Mouse (Mus musculus) thymus, adult 18-20 months (tissue): ENCODE measurements around the gene Cmtm8.

Experiments
- DNase-seq, 2 experiments: peaks; one replicate each; pipeline ENCODE4 v3.0.0; 2022; ENCODE audit warnings: mixed read lengths in 2 of 2

Cmtm8 gene

GRCm38 (mm10) chr9:114785432-114786125 is 58.4 kb downstream of the Cmtm8 start:
- no peak for DNase-seq

- peak; percentile 69 to 70 for DNase-seq
These were observed 62.3 kb downstream of the Cmtm8 start, which contains the start of gene Cmtm7 for GRCm38 (mm10) chr9:114781526-114782212. TSS of gene Cmtm7 (minus strand) at chr9:114781856.

GRCm38 (mm10) chr9:114780746-114781525 is 63.0 kb downstream of the Cmtm8 start:
- DNase-seq = peak; percentile 55 to 69

- no peak for DNase-seq
These were observed 63.8 kb downstream of the Cmtm8 start for GRCm38 (mm10) chr9:114779984-114780745.

- DNase-seq = no peak
These were observed 65.1 kb downstream of the Cmtm8 start for GRCm38 (mm10) chr9:114778877-114779276.

GRCm38 (mm10) chr9:114778047-114778390 is 65.9 kb downstream of the Cmtm8 start:
- peak in 1 of 2 experiments; percentile 40 for DNase-seq

GRCm38 (mm10) chr9:114777178-114778046 is 66.5 kb downstream of the Cmtm8 start:
- no peak for DNase-seq

- no peak for DNase-seq
These were observed 67.6 kb downstream of the Cmtm8 start for GRCm38 (mm10) chr9:114776361-114776760.

GRCm38 (mm10) chr9:114775272-114775671 is 68.7 kb downstream of the Cmtm8 start:
- peak; percentile 50 to 60 for DNase-seq

GRCm38 (mm10) chr9:114774629-114775028 is 69.3 kb downstream of the Cmtm8 start:
- DNase-seq = no peak

GRCm38 (mm10) chr9:114771565-114771964 is 72.4 kb downstream of the Cmtm8 start:
- no peak for DNase-seq

- DNase-seq = peak in 1 of 2 experiments; percentile 41
These were observed 73.7 kb downstream of the Cmtm8 start for GRCm38 (mm10) chr9:114770224-114770623.

- no peak for DNase-seq
These were observed 75.9 kb downstream of the Cmtm8 start for GRCm38 (mm10) chr9:114768066-114768465.

- DNase-seq = no peak
These were observed 76.4 kb downstream of the Cmtm8 start for GRCm38 (mm10) chr9:114767507-114767906.

GRCm38 (mm10) chr9:114767030-114767429 is 76.9 kb downstream of the Cmtm8 start:
- no peak for DNase-seq

GRCm38 (mm10) chr9:114763341-114763740 is 80.6 kb downstream of the Cmtm8 start:
- no peak for DNase-seq

GRCm38 (mm10) chr9:114761848-114762247 is 82.1 kb downstream of the Cmtm8 start:
- no peak for DNase-seq

GRCm38 (mm10) chr9:114760353-114760752 is 83.6 kb downstream of the Cmtm8 start:
- DNase-seq = no peak

- DNase-seq = no peak
These were observed 84.1 kb downstream of the Cmtm8 start for GRCm38 (mm10) chr9:114759886-114760285.

GRCm38 (mm10) chr9:114758801-114759200 is 85.2 kb downstream of the Cmtm8 start:
- no peak for DNase-seq

GRCm38 (mm10) chr9:114758272-114758671 is 85.7 kb downstream of the Cmtm8 start:
- no peak for DNase-seq
